Comparison of ENCODE assay signal across 8 mouse cellular contexts in the genomic region with DNA sequence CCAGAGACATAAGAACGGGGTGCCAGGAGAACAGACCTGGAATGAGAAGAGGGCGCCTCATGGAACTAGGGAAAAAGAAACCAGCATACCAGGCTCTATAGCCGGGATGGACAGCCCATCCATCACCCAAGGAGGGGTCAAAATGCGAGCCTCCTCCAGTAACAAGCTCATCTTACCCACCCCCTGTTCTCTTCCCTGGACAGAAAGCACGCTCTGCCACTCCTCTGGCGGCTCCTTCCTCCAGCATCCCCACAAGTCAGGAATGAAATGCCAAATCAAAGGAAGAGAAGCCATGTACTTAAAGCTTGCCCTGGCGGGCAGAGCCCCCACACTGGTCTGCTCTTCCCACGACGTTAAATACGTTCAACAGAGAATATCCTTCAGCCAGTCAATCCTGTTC. TPM values are rescaled to one million over a fixed set of nuclear protein-coding genes. Genes with fewer than 3 reads are reported as not detected.
DNase-seq lines count a peak whose midpoint lies in the region; ATAC-seq lines count a peak whose summit lies in the region.

No protein-coding gene starts in this region.

- H3K36me3 ChIP-seq in embryonic facial prominence, embryonic 10.5 days (replicated peaks): peaks cover 62% of the 10 kb centered on the region
- H3K36me3 ChIP-seq in hindbrain, embryonic 15.5 days: peaks cover 46% of the 10 kb centered on the region
- peaks cover 56% of the 10 kb centered on the region for H3K36me3 ChIP-seq in midbrain, embryonic 14.5 days (ENCODE audit: control insufficient read depth, insufficient read depth, low read length)

- peak overlapping the region; percentile 72 for H3K4me2 ChIP-seq in hindbrain, embryonic 15.5 days
- H3K4me2 ChIP-seq in midbrain, embryonic 14.5 days (ENCODE audit: low read length): peak overlapping the region; percentile 92

- H3K9me3 ChIP-seq in embryonic facial prominence, embryonic 10.5 days: no peaks in the 10 kb centered on the region
- no peaks in the 10 kb centered on the region for H3K9me3 ChIP-seq in hindbrain, embryonic 15.5 days
- H3K9me3 ChIP-seq in midbrain, embryonic 14.5 days (ENCODE audit: control insufficient read depth, low read length): no peaks in the 10 kb centered on the region

- H3K4me3 ChIP-seq in embryonic facial prominence, embryonic 10.5 days: peak overlapping the region; percentile 66
- peak overlapping the region; percentile 75 for H3K4me3 ChIP-seq in hindbrain, embryonic 15.5 days
- peak overlapping the region; percentile 63 for H3K4me3 ChIP-seq in midbrain, embryonic 14.5 days (replicated peaks; ENCODE audit: low read depth, low read length)

- H3K27ac ChIP-seq in embryonic facial prominence, embryonic 10.5 days (replicated peaks): no peak overlapping the region
- peak overlapping the region; percentile 82; the same call in 1 of the 2 replicates for H3K27ac ChIP-seq in hindbrain, embryonic 15.5 days (replicated peaks)
- no peak overlapping the region for H3K27ac ChIP-seq in midbrain, embryonic 14.5 days (replicated peaks; ENCODE audit: low read depth, low read length)

- H3K9ac ChIP-seq in hindbrain, embryonic 15.5 days: peak overlapping the region; percentile 63
- peak overlapping the region; percentile 59 for H3K9ac ChIP-seq in midbrain, embryonic 14.5 days (replicated peaks; ENCODE audit: low read length)

- peaks cover 57% of the 10 kb centered on the region for H3K4me1 ChIP-seq in embryonic facial prominence, embryonic 10.5 days
- H3K4me1 ChIP-seq in hindbrain, embryonic 15.5 days (replicated peaks): peaks cover 49% of the 10 kb centered on the region
- H3K4me1 ChIP-seq in midbrain, embryonic 14.5 days (ENCODE audit: control insufficient read depth, insufficient read depth, low read length): peaks cover 27% of the 10 kb centered on the region

- no peak for ATAC-seq in hindbrain, embryonic 15.5 days (ENCODE audit: low FRiP score, low read depth)
- ATAC-seq in midbrain, embryonic 14.5 days (ENCODE audit: low FRiP score, low TSS enrichment): no peak

- peak; percentile 20 for DNase-seq in kidney, adult 9 months
- DNase-seq in kidney, adult 11 months: no peak
- DNase-seq in embryonic facial prominence, embryonic 10.5 days (ENCODE audit: low spot score): no peak
- no peak for DNase-seq in midbrain, embryonic 14.5 days
- no peak for DNase-seq in cerebellum, adult 8-10 months
- DNase-seq in right cerebral cortex, postnatal 10 days (ENCODE audit: low spot score in 2 of 2): no peak
- no peak for DNase-seq in spleen, postnatal 14 days (ENCODE audit: low spot score in 2 of 2)

- WGBS in embryonic facial prominence, embryonic 10.5 days: 42% methylated on average over 10 of the region's 10 CpGs
- 31% methylated on average over 10 of the region's 10 CpGs for WGBS in hindbrain, embryonic 15.5 days
- 43% methylated on average over 10 of the region's 10 CpGs for WGBS in midbrain, embryonic 14.5 days

- no peaks in the 10 kb centered on the region for H3K27me3 ChIP-seq in embryonic facial prominence, embryonic 10.5 days (replicated peaks; ENCODE audit: low read depth, poor library complexity, severe bottlenecking)
- H3K27me3 ChIP-seq in hindbrain, embryonic 15.5 days: no peaks in the 10 kb centered on the region
- H3K27me3 ChIP-seq in midbrain, embryonic 14.5 days (ENCODE audit: control insufficient read depth, insufficient read depth, low read length): no peaks in the 10 kb centered on the region

RNA-seq across cellular contexts. Expression of gene Cyb561d2, which starts 1.0 kb away (rescaled TPM):
- 16.4 and 16.7 TPM in 2 replicates for polyA plus RNA-seq in embryonic facial prominence, embryonic 10.5 days (2016; fragmentation: Nextera tagmentation; extraction: Ambion mirVana)
- 45.3 and 47.3 TPM in 2 replicates for polyA plus RNA-seq in hindbrain, embryonic 15.5 days (2015; fragmentation: Nextera tagmentation; extraction: Ambion mirVana)
- 35.1 and 49.6 TPM in 2 replicates for polyA plus RNA-seq in midbrain, embryonic 14.5 days (2014; fragmentation: Nextera tagmentation; extraction: Ambion mirVana)

RNA-seq across cellular contexts. Expression of gene Nprl2, which starts 1.0 kb away (rescaled TPM):
- polyA plus RNA-seq in embryonic facial prominence, embryonic 10.5 days (2016; fragmentation: Nextera tagmentation; extraction: Ambion mirVana): 35.2 and 39.4 TPM in 2 replicates
- polyA plus RNA-seq in hindbrain, embryonic 15.5 days (2015; fragmentation: Nextera tagmentation; extraction: Ambion mirVana): 69.2 and 70.2 TPM in 2 replicates
- polyA plus RNA-seq in midbrain, embryonic 14.5 days (2014; fragmentation: Nextera tagmentation; extraction: Ambion mirVana): 69.4 and 75.7 TPM in 2 replicates

RNA-seq across cellular contexts. Expression of gene Zmynd10, which starts 6.1 kb away (rescaled TPM):
- polyA plus RNA-seq in embryonic facial prominence, embryonic 10.5 days (2016; fragmentation: Nextera tagmentation; extraction: Ambion mirVana): 0.97 and 1.2 TPM in 2 replicates
- polyA plus RNA-seq in hindbrain, embryonic 15.5 days (2015; fragmentation: Nextera tagmentation; extraction: Ambion mirVana): 3.4 and 4.3 TPM in 2 replicates
- polyA plus RNA-seq in midbrain, embryonic 14.5 days (2014; fragmentation: Nextera tagmentation; extraction: Ambion mirVana): 2.2 and 2.5 TPM in 2 replicates

RNA-seq across cellular contexts. Expression of gene Tmem115, which starts 7.3 kb away (rescaled TPM):
- 37.9 and 39.3 TPM in 2 replicates for polyA plus RNA-seq in embryonic facial prominence, embryonic 10.5 days (2016; fragmentation: Nextera tagmentation; extraction: Ambion mirVana)
- polyA plus RNA-seq in hindbrain, embryonic 15.5 days (2015; fragmentation: Nextera tagmentation; extraction: Ambion mirVana): 48.1 and 48.5 TPM in 2 replicates
- polyA plus RNA-seq in midbrain, embryonic 14.5 days (2014; fragmentation: Nextera tagmentation; extraction: Ambion mirVana): 50.9 and 51.7 TPM in 2 replicates

RNA-seq across cellular contexts. Expression of gene Rassf1, which starts 10.3 kb away (rescaled TPM):
- polyA plus RNA-seq in embryonic facial prominence, embryonic 10.5 days (2016; fragmentation: Nextera tagmentation; extraction: Ambion mirVana): 45.3 and 46.5 TPM in 2 replicates
- polyA plus RNA-seq in hindbrain, embryonic 15.5 days (2015; fragmentation: Nextera tagmentation; extraction: Ambion mirVana): 43.6 and 43.9 TPM in 2 replicates
- polyA plus RNA-seq in midbrain, embryonic 14.5 days (2014; fragmentation: Nextera tagmentation; extraction: Ambion mirVana): 35.5 and 40.4 TPM in 2 replicates
